Mouse (Mus musculus) bone marrow macrophage, adult 2 months (primary cell): Measurements from ENCODE around the gene Cp.

Experiments
- CTCF ChIP-seq: IDR thresholded peaks from 2 replicates; pipeline ENCODE4 v1.5.1; 2012; ENCODE audit warnings: low read depth, mild to moderate bottlenecking, low read length, moderate library complexity
- POLR2A ChIP-seq: IDR thresholded peaks from 2 replicates; pipeline ENCODE4 v1.6.1; 2012; ENCODE audit warnings: mild to moderate bottlenecking, low read depth, low read length, borderline replicate concordance

DNA sequence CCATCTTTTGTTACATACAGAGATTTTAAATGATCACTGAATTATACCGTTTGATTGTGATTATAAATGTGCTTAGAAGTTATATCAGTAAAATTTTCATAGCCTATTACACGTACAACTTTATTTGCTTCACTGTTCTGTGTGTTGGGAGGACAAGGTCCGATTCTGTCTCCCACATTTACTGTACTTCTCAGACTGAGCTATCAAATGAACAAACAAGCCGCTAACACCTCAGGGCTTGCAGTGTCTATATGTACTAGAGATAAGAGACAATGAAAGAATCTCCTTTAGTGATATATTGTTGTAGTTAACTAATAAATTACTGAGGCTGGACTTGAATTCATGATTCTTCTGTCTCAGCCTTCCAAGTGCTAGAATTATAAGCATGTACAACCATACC is 50.4 kb downstream of the Cp start:
- TF ChIP-seq POLR2A (no peak), CTCF (no peak)
